Mouse (Mus musculus) neural tube, embryonic 13.5 days (tissue): ENCODE data around the gene Gif. TPM values are rescaled to one million over a fixed set of nuclear protein-coding genes. Genes with fewer than 3 reads are reported as not detected.

ENCODE experiments used
- ATAC-seq: fragments of 200-750 bp; cut with Nextera tagmentation; 2 replicates; pipeline ENCODE4 v1.8.0; 2017; ENCODE audit warnings: low read depth, mild to moderate bottlenecking, moderate TSS enrichment, moderate library complexity
- H3K27ac ChIP-seq: fragments of 300-500 bp; sonication (generic); replicated peaks from 2 replicates; pipeline ENCODE4 v1.5.1; 2015; ENCODE audit warnings: moderate library complexity, mild to moderate bottlenecking, inconsistent platforms
- H3K27me3 ChIP-seq: fragments of 300-500 bp; sonication (generic); 2 replicates; pipeline ENCODE4 v1.6.1; 2015; ENCODE audit warnings: mild to moderate bottlenecking, inconsistent platforms
- H3K36me3 ChIP-seq: fragments of 300-500 bp; sonication (generic); 2 replicates; pipeline ENCODE4 v1.6.1; 2015; ENCODE audit warnings: mild to moderate bottlenecking, inconsistent platforms
- H3K4me1 ChIP-seq: fragments of 300-500 bp; sonication (generic); replicated peaks from 2 replicates; pipeline ENCODE4 v1.6.1; 2015; ENCODE audit warnings: inconsistent platforms
- H3K4me2 ChIP-seq: fragments of 300-500 bp; sonication (generic); 2 replicates; pipeline ENCODE4 v1.6.1; 2015; ENCODE audit warnings: inconsistent platforms, mild to moderate bottlenecking, moderate library complexity
- H3K4me3 ChIP-seq: fragments of 300-500 bp; sonication (generic); 2 replicates; pipeline ENCODE4 v1.5.1; 2015; ENCODE audit warnings: mild to moderate bottlenecking, inconsistent platforms
- H3K9ac ChIP-seq: fragments of 300-500 bp; sonication (generic); 2 replicates; pipeline ENCODE4 v1.6.1; 2015; ENCODE audit warnings: moderate library complexity, mild to moderate bottlenecking, inconsistent platforms
- H3K9me3 ChIP-seq: fragments of 300-500 bp; sonication (generic); 2 replicates; pipeline ENCODE4 v1.6.1; 2016; ENCODE audit warnings: inconsistent platforms
- WGBS: fragments of 180-500 bp; shearing (Covaris S2); methylation state at CpG from one replicate; pipeline ENCODE4 v1.1.7; 2015; 5-methylcytosine and 5-hydroxymethylcytosine counted together
- polyA plus RNA-seq: library from polyadenylated mRNA; unstranded; fragments of >200 nt; fragmentation: Nextera tagmentation; extraction: Ambion mirVana; gene quantifications from 2 replicates; pipeline ENCODE4 v1.2.1, GENCODE M21; 2015

The Gif gene
- polyA plus RNA-seq, 1 experiment from 2014 or later = not detected

GRCm38 (mm10) chr19:11768163-11768562, 20.8 kb downstream of the Gif start:
- H3K27ac ChIP-seq = no peak overlapping the region
- H3K4me3 ChIP-seq = no peak overlapping the region
- WGBS = 20% methylated on average over 3 of the region's 3 CpGs
- H3K27me3 ChIP-seq = no peaks in the 10 kb centered on the region
- no peak overlapping the region for H3K4me2 ChIP-seq
- H3K4me1 ChIP-seq = peaks cover 12% of the 10 kb centered on the region
- H3K9me3 ChIP-seq = no peaks in the 10 kb centered on the region
- peaks cover 6% of the 10 kb centered on the region for H3K36me3 ChIP-seq
- no peak for ATAC-seq
- H3K9ac ChIP-seq = no peak overlapping the region

GRCm38 (mm10) chr19:11769257-11769920, 22.0 kb downstream of the Gif start:
- ATAC-seq = no peak
- Histone ChIP-seq H3K9me3 (no peaks in the 10 kb centered on the region), H3K4me1 (peaks cover 12% of the 10 kb centered on the region), H3K36me3 (peaks cover 17% of the 10 kb centered on the region), H3K27me3 (no peaks in the 10 kb centered on the region), H3K4me3 (no peak overlapping the region; the same call in 1 of the 2 replicates), H3K27ac (no peak overlapping the region), H3K4me2 (peak overlapping the region; percentile 81), H3K9ac (no peak overlapping the region)
- whole genome bisulfite sequencing = 87% methylated on average over 5 of the region's 5 CpGs

GRCm38 (mm10) chr19:11770205-11770892, 23.0 kb downstream of the Gif start, which contains the start of gene Mrpl16:
TSS of gene Mrpl16 (plus strand) at chr19:11770391.
- Histone ChIP-seq H3K27ac (no peak within 1 kb of the TSS), H3K4me1 (peaks cover 12% of the 10 kb centered on the region), H3K4me2 (peak within 1 kb of the TSS; percentile 81), H3K9ac (peak within 1 kb of the TSS; percentile 80), H3K36me3 (peaks cover 26% of the 10 kb centered on the region), H3K4me3 (peak within 1 kb of the TSS; percentile 60), H3K9me3 (no peaks in the 10 kb centered on the region), H3K27me3 (no peaks in the 10 kb centered on the region)
- peak; percentile 94 for ATAC-seq
- under 1% methylated on average over 30 of the region's 30 CpGs for WGBS

- Histone ChIP-seq H3K36me3 (peaks cover 36% of the 10 kb centered on the region), H3K4me1 (no peaks in the 10 kb centered on the region), H3K9me3 (no peaks in the 10 kb centered on the region), H3K27ac (no peak overlapping the region), H3K27me3 (no peaks in the 10 kb centered on the region), H3K4me2 (no peak overlapping the region), H3K9ac (no peak overlapping the region), H3K4me3 (no peak overlapping the region)
- ATAC-seq = peak; percentile 40; the same call in 1 of the 2 replicates
- 60% methylated on average over 7 of the region's 7 CpGs for WGBS
These were observed 30.0 kb downstream of the Gif start for GRCm38 (mm10) chr19:11777191-11777865.

- 92% methylated on average over 14 of the region's 14 CpGs for WGBS
- H3K9ac ChIP-seq = no peak overlapping the region
These were observed 38.2 kb downstream of the Gif start for GRCm38 (mm10) chr19:11785409-11786154.

GRCm38 (mm10) chr19:11787826-11788225, 40.5 kb downstream of the Gif start:
- H3K9ac ChIP-seq = no peak overlapping the region
- ATAC-seq = no peak
- no peaks in the 10 kb centered on the region for H3K27me3 ChIP-seq
- H3K27ac ChIP-seq = no peak overlapping the region
- 93% methylated on average over 6 of the region's 6 CpGs for WGBS
- H3K4me3 ChIP-seq = no peak overlapping the region
- H3K36me3 ChIP-seq = no peaks in the 10 kb centered on the region
- H3K9me3 ChIP-seq = no peaks in the 10 kb centered on the region
- no peak overlapping the region for H3K4me2 ChIP-seq
- H3K4me1 ChIP-seq = no peaks in the 10 kb centered on the region

More at GRCm38 (mm10) chr19:11785409-11786154, 38.2 kb downstream of the Gif start:
- no peak for ATAC-seq
- H3K27me3 ChIP-seq = no peaks in the 10 kb centered on the region
- H3K27ac ChIP-seq = no peak overlapping the region
- H3K36me3 ChIP-seq = no peaks in the 10 kb centered on the region
- H3K9me3 ChIP-seq = no peaks in the 10 kb centered on the region
- H3K4me1 ChIP-seq = no peaks in the 10 kb centered on the region
- H3K4me2 ChIP-seq = no peak overlapping the region
- no peak overlapping the region for H3K4me3 ChIP-seq

- Histone ChIP-seq H3K4me2 (no peak overlapping the region), H3K36me3 (no peaks in the 10 kb centered on the region), H3K4me1 (no peaks in the 10 kb centered on the region), H3K9me3 (no peaks in the 10 kb centered on the region), H3K27ac (no peak overlapping the region), H3K27me3 (no peaks in the 10 kb centered on the region), H3K9ac (no peak overlapping the region), H3K4me3 (no peak overlapping the region)
- 88% methylated on average over 6 of the region's 6 CpGs for WGBS
- no peak for ATAC-seq
These were observed 41.5 kb downstream of the Gif start for GRCm38 (mm10) chr19:11788876-11789275.

GRCm38 (mm10) chr19:11791825-11792224, 44.5 kb downstream of the Gif start:
- H3K27ac ChIP-seq = no peak overlapping the region
- H3K4me3 ChIP-seq = no peak overlapping the region
- no peak overlapping the region for H3K9ac ChIP-seq
- no peaks in the 10 kb centered on the region for H3K27me3 ChIP-seq
- no peak overlapping the region for H3K4me2 ChIP-seq
- no peaks in the 10 kb centered on the region for H3K4me1 ChIP-seq
- WGBS = 61% methylated on average over 5 of the region's 5 CpGs
- ATAC-seq = no peak
- no peaks in the 10 kb centered on the region for H3K9me3 ChIP-seq
- H3K36me3 ChIP-seq = no peaks in the 10 kb centered on the region

GRCm38 (mm10) chr19:11793741-11794359, 46.5 kb downstream of the Gif start:
- no peak for ATAC-seq
- H3K36me3 ChIP-seq = no peaks in the 10 kb centered on the region
- H3K4me2 ChIP-seq = no peak overlapping the region
- H3K9me3 ChIP-seq = no peaks in the 10 kb centered on the region
- H3K4me1 ChIP-seq = no peaks in the 10 kb centered on the region
- H3K27me3 ChIP-seq = no peaks in the 10 kb centered on the region
- H3K27ac ChIP-seq = no peak overlapping the region
- no peak overlapping the region for H3K9ac ChIP-seq
- no peak overlapping the region for H3K4me3 ChIP-seq
- WGBS = 73% methylated on average over 2 of the region's 2 CpGs

GRCm38 (mm10) chr19:11794447-11794846, 47.1 kb downstream of the Gif start:
- no peak overlapping the region for H3K9ac ChIP-seq
- ATAC-seq = no peak
- no peaks in the 10 kb centered on the region for H3K9me3 ChIP-seq
- WGBS = 87% methylated on average over 6 of the region's 6 CpGs
- no peaks in the 10 kb centered on the region for H3K36me3 ChIP-seq
- H3K27me3 ChIP-seq = no peaks in the 10 kb centered on the region
- H3K4me1 ChIP-seq = no peaks in the 10 kb centered on the region
- no peak overlapping the region for H3K4me2 ChIP-seq
- no peak overlapping the region for H3K27ac ChIP-seq
- no peak overlapping the region for H3K4me3 ChIP-seq

- H3K9me3 ChIP-seq = no peaks in the 10 kb centered on the region
These were observed 53.4 kb downstream of the Gif start for GRCm38 (mm10) chr19:11800531-11801315.

More at GRCm38 (mm10) chr19:11800531-11801315, 53.4 kb downstream of the Gif start:
- no peak overlapping the region for H3K27ac ChIP-seq
- ATAC-seq = no peak
- H3K27me3 ChIP-seq = no peaks in the 10 kb centered on the region
- H3K4me3 ChIP-seq = no peak overlapping the region
- H3K36me3 ChIP-seq = no peaks in the 10 kb centered on the region
- no peak overlapping the region for H3K4me2 ChIP-seq
- no peaks in the 10 kb centered on the region for H3K4me1 ChIP-seq
- H3K9ac ChIP-seq = no peak overlapping the region
- WGBS = 86% methylated on average over 8 of the region's 8 CpGs
